Mouse (Mus musculus): ENCODE results near the gene Plekha6.

- no peak for TF ChIP-seq CTCF (IDR thresholded peaks at IDR 0.05; ENCODE audit: control insufficient read depth, insufficient read depth, insufficient replicate concordance, low read depth, low read length)
- no peak for TF ChIP-seq POLR2A (IDR thresholded peaks at IDR 0.05; ENCODE audit: control insufficient read depth, low read depth, low read length)
Observed at GRCm38 (mm10) chr1:133138401-133138800, 25.6 kb upstream of the Plekha6 start.

Measured in testis, adult 2 months (tissue).